Mouse (Mus musculus) right cerebral cortex, postnatal 10 days (tissue): ENCODE measurements around the gene Sez6.

Experiments
- DNase-seq, 2 experiments: peaks; one replicate each; pipeline ENCODE4 v3.0.0; 2021; ENCODE audit warnings: low spot score in 2 of 2

Sez6 gene

DNA sequence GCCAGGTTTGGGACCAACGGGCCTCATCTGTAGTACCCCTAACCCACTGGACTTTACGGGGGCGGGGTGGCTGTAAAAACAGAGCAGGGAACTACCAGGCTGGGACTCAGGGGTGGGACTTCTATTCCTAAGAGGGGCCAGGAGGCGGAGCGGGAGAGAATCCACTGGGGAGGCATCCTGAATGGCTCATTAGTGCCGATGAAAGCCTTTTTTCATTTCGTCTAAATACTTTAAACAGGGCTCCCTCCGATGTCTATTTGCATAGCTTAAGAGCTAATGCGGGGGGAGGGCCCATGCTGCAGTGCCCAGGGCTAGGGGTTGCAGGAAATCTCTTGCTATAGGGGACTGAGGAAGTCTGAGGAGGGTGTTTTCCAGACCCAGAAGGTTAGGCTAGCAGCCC is 17.3 kb downstream of the Sez6 start:
- DNase-seq, result peak in 1 of 2 experiments; percentile 57

- DNase-seq, result no peak
Measured at GRCm38 (mm10) chr11:77950125-77950685, 19.6 kb downstream of the Sez6 start.

- DNase-seq, result peak; percentile 79 to 88
Measured at GRCm38 (mm10) chr11:77950797-77951228, 20.2 kb downstream of the Sez6 start.

- DNase-seq, result no peak
Measured at GRCm38 (mm10) chr11:77953671-77954070, 23.1 kb downstream of the Sez6 start.

- no peak for DNase-seq
Measured at GRCm38 (mm10) chr11:77956428-77956827, 25.8 kb downstream of the Sez6 start.

- DNase-seq, result no peak
Measured at GRCm38 (mm10) chr11:77958268-77958667, 27.7 kb downstream of the Sez6 start.

- no peak for DNase-seq
Measured at GRCm38 (mm10) chr11:77958932-77959331, 28.3 kb downstream of the Sez6 start.

GRCm38 (mm10) chr11:77960199-77960598 is 29.6 kb downstream of the Sez6 start:
- DNase-seq, result peak; percentile 84 to 87

DNA sequence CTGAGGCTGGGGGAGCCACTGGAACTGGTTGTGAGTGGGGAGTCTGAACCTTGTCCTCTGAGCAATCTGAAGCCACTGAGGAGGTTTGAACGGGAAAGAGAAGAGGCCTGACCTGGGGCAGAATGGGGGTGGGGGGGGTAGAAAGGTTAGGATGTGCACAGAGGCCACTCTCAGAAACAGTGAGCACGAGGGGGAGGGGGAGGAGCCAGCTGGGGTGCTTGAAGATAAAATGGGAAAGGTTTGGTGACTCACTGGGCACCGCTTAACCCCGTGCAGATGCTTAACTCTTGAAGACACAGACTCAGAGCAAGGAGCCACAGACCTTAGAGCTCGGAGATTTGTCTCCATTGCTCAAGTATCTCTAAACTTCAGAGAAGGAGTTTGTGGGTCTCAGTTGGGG is 30.3 kb downstream of the Sez6 start:
- no peak for DNase-seq

- DNase-seq, result no peak
Measured at GRCm38 (mm10) chr11:77962946-77963345, 32.3 kb downstream of the Sez6 start.

GRCm38 (mm10) chr11:77964415-77965095 is 34.0 kb downstream of the Sez6 start:
- DNase-seq, result no peak

DNA sequence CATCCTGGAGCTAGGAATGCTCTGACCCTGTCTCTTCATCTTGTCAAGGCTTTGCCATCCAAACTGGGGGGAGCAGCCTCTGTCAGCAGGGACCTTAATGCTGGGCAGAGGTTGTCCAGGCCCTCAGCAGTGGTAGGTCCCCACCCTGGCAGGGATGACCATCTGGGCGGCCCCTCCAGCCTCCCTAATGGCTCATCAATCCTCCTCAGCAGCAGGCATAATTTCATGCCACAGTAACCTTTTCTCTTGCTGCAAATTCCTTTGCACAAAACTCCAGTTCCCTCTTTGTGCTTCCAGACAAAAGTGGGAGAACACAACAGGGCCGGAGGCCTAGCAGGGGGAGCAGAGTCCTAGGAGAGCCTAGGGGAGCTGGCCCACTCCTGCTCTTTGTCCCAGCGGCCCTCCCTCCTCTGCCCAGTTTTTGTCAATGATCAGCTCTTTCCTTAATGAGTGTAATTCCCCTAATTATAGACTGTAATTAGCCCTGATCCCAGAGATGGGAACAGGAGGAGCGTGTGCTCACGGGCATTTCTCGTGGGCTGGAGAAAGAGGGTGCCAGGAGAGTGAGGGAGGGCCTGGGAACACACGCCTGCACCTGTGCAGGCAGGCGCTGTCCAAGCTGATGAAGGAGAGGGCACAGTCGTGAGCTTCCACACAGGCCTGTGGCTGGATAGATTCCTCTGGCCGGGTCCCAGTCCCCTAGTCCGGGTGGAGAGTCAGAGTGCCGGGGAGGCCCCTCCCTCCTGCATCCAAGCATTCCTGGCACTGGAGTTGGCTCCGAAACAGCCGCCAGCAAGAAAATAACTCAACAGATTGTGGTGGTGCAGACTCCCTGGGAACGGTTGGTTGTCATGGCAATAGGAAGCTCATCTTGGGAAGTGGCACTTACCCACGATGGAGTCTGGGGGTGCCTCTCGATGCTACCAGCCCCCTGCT is 34.8 kb downstream of the Sez6 start:
- DNase-seq, result peak; percentile 92 to 96

GRCm38 (mm10) chr11:77966037-77966391 is 35.4 kb downstream of the Sez6 start:
- no peak for DNase-seq

- peak; percentile 83 to 88 for DNase-seq
Measured at GRCm38 (mm10) chr11:77967114-77967513, 36.5 kb downstream of the Sez6 start.

DNA sequence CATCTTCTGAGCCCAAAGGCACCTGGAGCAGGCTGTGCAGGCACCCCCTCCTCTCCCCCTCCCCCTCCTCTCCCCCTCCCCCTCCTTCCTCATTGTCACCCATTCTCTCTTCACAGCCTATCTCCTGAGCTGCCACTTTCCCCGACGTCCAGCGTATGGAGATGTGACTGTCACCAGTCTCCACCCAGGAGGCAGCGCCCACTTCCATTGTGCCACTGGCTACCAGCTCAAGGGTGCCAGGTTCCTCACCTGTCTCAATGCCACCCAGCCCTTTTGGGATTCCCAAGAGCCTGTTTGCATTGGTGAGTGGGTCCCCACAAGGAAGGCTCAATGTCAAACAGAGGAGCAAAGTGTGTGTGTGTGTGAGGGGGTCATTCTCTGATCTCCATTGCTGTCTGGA is 38.2 kb downstream of the Sez6 start:
- DNase-seq, result no peak

DNA sequence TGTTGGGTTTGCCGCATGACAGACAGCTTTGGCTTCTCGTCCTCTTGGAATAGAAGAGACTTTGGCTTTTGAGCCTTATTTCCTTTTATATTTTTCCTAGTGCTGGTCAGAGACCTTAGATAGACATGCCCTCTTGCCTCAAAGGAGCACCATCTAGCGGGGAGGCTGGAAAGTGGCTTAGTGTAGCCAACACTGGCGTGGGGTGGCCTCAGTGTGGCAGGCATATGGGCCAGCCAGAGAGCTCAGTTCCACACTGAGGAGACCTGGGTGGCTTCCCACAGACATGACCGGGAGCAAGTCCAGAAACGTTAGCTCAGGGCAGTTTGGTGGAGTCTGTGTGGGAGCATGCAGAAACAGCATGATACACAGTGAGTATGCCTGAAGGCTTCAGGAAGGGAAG is 40.1 kb downstream of the Sez6 start:
- no peak for DNase-seq

GRCm38 (mm10) chr11:77973520-77973919 is 42.9 kb downstream of the Sez6 start:
- no peak for DNase-seq

- peak in 1 of 2 experiments; percentile 26 for DNase-seq
Measured at GRCm38 (mm10) chr11:77974325-77974724, 43.7 kb downstream of the Sez6 start.

- no peak for DNase-seq
Measured at GRCm38 (mm10) chr11:77975873-77976272, 45.3 kb downstream of the Sez6 start.

DNA sequence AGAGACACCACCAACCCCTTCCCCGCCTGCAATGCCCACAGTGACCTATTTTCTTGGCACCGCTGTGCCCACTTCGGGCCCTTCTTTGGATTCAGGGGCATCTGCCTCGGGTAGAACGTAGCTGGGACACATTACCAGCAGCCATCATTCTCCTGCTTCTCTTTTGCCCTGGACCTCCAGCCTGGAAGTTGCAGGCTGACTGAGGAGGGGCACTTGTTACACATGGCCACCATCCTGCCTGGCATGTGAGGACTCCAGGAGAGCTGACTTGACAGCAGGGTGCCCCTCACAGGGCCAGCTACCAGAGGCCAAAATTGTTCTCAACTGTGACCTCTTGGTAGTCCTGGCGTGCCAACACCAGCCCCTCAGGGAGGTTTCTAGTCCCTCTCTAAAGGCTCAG is 47.6 kb downstream of the Sez6 start:
- DNase-seq, result peak in 1 of 2 experiments; percentile 32

DNA sequence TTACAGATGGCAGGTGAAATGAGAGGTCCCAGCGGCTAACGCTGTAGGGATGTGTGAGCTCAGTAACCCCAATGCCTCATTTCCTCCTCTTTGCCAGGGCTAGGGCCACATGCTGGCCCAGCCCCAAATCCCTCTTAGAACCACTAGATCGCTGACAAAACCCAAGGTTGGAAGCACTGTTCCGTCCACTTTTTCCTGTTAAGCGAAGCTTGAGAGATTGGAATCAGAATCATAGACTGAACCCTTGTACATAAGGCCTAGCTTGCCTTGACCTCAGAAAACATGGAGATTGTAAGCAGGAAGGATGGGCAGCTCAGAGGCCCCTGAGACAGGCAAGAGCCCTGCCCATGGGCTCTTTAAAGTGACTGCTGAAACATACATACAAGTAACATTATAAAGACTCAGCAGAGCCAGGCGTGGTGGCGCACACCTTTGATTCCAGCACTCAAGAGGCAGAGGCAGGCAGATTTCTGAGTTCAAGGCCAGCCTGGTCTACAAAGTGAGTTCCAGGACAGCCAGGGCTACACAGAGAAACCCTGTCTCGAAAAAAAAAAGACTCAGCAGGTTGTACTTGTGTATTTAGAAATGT is 48.7 kb downstream of the Sez6 start:
- peak in 1 of 2 experiments; percentile 44 for DNase-seq
